Mouse (Mus musculus) skeletal muscle tissue, adult 2 months (tissue): ENCODE data around the gene Gc.

Experiments
- DNase-seq: peaks from one replicate; pipeline ENCODE4 v3.0.0-alpha.2; 2012; ENCODE audit warnings: low read depth, low spot score

Gc gene

GRCm38 (mm10) chr5:89457554-89458062 lies at the start of gene Gc:
Gc (minus strand) TSS chr5:89457898.
- no peak for DNase-seq

DNA sequence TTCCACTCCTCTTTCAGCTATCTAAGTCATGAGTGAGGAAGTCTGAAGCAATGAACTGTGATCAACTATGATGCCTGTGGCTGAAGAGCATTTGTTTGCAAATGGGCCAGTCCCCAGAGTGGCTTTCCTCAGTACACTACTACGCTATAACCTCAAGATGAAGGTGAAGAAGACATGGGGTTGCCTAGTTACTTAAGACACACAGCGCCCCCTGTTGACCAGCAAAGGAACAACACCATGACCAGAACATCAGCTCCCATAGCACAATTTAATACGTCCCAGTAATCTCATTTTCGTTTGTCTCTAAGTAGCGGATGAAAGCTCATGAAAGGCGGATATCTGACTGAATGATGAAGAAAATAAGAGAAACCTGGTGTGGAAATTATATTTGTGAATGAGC lies 42.5 kb upstream of the Gc start:
- peak; percentile 3 for DNase-seq

DNA sequence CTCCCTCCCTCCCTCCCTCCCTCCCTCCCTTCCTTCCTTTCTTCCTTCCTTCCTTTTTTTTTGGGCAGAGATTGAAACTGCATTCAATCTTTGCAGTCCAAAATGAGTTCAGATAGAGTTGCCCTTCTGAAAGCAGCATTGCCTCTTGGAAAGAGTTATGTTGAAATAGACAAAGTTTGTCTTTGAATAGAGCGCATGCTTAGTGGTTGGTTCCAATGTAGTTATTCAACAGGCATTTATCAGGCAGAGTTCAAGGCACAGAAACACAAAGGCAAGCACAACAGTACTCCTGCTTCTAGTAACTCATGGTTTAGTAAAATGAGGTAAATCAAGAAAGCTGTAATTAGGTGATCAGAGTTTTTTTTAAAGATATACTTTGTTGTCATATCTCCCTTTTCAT lies 34.9 kb upstream of the Gc start:
- no peak for DNase-seq

- DNase-seq: no peak
Measured at GRCm38 (mm10) chr5:89470483-89470882, 12.8 kb upstream of the Gc start.

- DNase-seq: no peak
Measured at GRCm38 (mm10) chr5:89467886-89468285, 10.2 kb upstream of the Gc start.

GRCm38 (mm10) chr5:89467045-89467444 lies 9.3 kb upstream of the Gc start:
- no peak for DNase-seq

GRCm38 (mm10) chr5:89466275-89466674 lies 8.6 kb upstream of the Gc start:
- no peak for DNase-seq

DNA sequence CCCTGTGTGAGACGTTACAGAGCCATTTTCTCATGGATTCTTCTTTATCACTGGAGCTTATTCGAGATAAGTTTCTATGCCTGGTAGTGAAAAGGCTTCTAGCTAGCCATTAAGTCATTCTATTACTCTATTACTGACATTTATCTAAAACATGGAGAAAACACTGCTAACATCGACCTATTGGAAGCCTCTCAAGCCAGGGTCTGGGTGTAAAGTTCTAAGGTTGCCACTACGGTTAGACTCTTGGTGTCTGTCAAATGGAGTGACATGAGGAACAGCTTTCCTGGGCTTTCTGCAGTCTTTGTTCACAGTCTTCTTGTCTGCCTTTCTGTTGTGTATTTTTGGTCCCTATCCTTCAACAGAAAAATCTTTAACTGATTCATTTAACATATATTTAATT lies 4.1 kb upstream of the Gc start:
- no peak for DNase-seq

GRCm38 (mm10) chr5:89459591-89459990 lies 1.9 kb upstream of the Gc start:
- DNase-seq: no peak

DNA sequence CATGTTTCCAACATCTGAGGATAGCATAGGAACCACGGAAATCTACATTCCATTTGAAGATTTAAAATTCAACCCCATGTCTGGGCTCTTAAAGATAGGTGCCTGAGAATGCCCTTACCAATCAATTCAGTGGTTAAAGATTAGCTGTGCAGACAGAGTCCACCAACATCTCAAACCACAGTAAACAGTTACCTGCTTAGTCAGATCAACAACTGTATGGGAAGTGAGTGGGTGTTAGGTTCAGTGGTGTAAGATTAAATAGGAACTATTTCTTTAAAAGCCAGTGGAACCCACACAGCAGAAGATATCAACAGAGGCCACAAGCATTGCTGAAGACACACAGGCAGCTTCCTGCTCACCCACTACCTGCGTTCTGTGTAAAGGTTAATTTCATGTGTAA lies 1.3 kb upstream of the Gc start:
- no peak for DNase-seq

GRCm38 (mm10) chr5:89455526-89455925 lies 2.2 kb downstream of the Gc start:
- no peak for DNase-seq

DNA sequence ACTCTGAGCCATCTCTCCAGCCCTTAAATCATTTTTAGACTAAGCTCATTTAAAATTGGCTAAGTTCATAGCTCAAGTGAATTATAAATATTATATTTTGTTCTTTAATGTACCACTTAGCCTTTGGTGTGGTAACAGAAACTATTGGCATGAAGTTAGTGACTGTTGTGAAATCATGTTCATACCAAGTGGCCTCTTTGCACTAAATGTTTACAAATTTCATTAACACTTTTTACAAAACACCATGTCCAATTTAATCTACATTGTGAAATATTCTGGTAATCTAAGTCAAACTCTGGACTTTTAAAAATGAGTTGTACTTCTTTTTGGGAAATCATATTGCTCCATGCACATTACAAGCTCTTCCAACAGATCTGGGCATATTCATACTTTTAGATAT lies 6.9 kb downstream of the Gc start:
- DNase-seq: no peak

DNA sequence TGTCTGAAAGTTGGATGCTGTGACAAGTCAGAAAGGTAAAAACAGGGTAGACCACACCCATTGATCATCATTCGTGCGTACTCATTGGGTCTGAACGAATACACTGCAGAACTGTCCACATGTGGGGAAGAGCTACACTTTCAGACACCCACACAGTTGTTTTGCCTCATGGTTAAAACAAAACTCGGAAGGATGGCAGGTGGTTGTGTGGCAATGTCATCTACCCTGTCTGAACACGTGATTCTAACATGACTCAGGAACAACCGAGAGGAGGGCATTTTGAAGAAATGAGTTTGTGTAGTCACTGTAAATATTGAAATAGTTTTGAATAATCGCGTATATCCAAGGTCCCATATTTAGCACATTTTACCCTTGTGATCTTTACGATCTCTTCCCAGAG lies 8.4 kb downstream of the Gc start:
- DNase-seq: no peak

DNA sequence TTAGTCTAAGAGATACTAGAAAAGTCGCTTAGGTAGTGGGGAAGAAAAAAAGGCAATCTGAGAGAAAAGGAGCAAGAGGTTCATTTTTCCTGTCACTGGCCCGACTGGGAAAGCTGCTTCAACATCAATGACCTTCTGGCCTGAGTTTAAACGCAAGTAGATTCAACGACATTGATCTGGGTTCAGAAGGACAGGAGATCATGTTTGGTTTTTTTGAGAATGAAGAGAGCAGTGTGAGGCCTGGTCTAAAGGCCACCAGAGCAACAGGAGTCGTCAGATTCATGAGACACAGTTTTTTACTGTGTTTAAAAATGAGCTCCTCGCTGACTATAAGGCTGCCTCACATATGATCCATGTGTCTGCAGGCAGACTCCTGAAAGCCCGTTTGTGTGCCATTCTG lies 9.7 kb downstream of the Gc start:
- no peak for DNase-seq

DNA sequence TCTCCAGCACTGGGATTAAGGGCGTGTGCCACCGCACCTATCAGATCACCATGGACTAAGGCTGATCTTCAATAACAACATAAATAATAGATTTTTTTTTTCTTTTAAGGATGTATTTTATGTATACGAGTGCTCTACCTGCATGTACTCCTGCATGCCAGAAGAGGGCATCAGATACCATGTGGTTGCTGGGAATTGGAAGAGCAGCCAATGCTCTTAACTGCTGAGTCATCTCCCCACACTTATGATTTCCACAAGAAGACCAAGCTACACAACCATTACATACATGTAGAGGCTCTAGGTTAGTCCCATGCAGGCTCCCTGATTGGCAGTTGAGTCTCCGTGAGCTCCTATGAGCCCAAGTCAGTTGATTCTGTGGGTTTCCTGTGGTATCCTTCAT lies 13.3 kb downstream of the Gc start:
- DNase-seq: no peak

GRCm38 (mm10) chr5:89411536-89411935 lies 46.2 kb downstream of the Gc start:
- DNase-seq: no peak

DNA sequence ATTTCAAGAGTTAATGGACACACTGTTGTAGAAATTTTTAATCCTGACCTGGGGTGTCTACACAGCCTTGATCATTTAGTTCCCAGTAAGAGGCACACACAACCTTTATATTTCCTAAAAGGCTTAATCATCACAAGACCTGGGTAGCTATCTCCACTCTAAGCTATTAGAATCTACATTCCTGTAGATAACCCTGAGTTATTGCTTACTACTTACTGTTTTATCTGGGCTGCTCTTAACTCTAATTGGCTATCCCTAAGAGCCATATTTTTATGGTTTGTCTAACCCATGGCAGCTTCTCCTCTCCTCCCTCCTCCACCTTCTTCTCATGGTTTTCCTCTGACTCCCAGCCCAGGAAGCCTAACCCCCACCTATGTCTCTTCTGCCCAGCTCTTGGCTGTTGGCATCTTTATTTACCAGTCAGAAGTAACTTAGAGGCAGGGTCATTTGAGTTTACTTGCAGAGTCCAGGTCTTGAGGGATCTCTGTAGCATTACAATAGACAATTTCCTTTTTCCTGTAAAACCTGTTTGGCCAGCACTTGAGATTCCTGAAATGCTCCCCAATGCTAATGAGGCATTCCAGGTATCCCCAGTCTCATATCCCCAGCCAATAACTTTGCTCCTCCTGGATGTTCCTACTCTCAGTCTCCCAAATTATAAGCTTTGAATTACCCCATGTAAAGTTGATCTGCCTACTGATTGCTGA lies 50.2 kb downstream of the Gc start:
- DNase-seq: no peak

DNA sequence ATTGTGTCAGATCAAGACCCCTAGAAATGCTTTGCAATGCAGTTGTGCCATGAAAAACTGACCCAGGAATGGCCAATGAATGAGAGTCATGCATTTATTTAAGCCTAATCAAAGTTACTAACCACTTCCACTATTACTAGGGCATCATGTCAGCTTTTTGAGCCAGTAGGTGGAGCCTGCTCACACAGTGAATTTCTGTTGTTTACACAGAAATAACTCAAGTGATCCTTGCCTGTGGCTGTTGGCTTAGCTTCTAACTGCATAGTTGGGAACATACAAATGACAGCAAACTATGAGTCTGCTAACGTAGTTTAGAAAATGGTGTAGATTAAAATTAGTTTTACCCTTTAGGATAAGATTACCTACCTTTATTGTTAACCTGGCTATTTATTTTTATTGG lies 52.6 kb downstream of the Gc start:
- no peak for DNase-seq

DNA sequence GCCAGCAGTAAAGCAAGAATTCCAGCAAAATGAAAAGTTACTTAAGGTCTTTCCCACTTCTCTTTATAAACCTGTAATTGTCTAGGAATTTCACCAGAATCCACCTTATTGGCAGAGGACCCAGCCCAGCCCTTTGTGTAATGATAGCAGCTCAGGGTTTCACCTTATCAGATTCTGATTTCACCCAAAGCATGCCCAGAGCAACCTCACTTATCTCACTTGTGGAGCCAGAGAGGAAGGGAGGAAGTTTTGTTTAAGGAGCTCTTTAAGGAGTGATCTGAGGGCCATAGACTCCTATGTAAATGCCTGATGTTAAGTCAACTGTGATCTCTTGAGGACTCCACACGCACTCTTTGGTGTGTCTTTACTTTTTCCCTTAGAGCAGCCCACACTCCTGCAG lies 67.3 kb downstream of the Gc start:
- no peak for DNase-seq

GRCm38 (mm10) chr5:89384204-89384603 lies 73.5 kb downstream of the Gc start:
- peak; percentile 7 for DNase-seq

GRCm38 (mm10) chr5:89381340-89381739 lies 76.4 kb downstream of the Gc start:
- DNase-seq: no peak

DNA sequence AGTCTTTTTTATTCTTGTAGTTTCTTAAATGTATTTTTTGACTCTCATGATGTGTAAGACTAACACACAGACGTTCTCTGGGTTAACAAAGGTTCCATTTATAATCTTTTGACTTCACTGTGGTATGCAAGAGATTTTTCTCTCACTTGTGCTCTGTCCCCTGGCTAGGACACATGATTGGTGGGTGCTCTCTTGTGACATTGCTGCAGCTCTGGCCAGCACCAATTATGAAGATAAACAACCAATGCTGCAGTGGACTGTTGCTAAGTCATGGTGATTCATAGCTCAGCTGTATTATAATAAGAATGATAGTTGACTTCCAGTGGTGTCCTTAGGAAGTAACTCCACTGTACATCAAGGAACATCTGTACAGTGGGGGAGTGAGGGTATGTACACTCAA lies 87.6 kb downstream of the Gc start:
- no peak for DNase-seq

- no peak for DNase-seq
Measured at GRCm38 (mm10) chr5:89368045-89368743, 89.5 kb downstream of the Gc start.
